Mouse (Mus musculus) inflammation-experienced regulatory T-cells, adult 6 months (primary cell): Measurements from ENCODE around the gene Insig1. TPM values are rescaled to one million over a fixed set of nuclear protein-coding genes. Genes with fewer than 3 reads are reported as not detected.

Experiments used
- ATAC-seq: one replicate; pipeline ENCODE4 v1.8.0; 2017
- polyA plus RNA-seq, 3 experiments: library from polyadenylated mRNA; unstranded; fragments of 100-300 nt; shearing (Covaris generic); gene quantifications; one replicate each; pipeline ENCODE4 v1.2.1; 2017

Insig1 gene
- polyA plus RNA-seq, 3 experiments from 2014 or later, result 22.3 to 43.4 (median 26.7) TPM

- ATAC-seq, result peak; percentile 89
These were observed 51.6 kb downstream of the Insig1 start for GRCm38 (mm10) chr5:28122491-28123454.

- ATAC-seq, result no peak
These were observed 52.3 kb downstream of the Insig1 start for GRCm38 (mm10) chr5:28123455-28123825.

GRCm38 (mm10) chr5:28124321-28125230, 53.4 kb downstream of the Insig1 start:
- ATAC-seq, result no peak

Other genes with a start within 250 kb of the Insig1 start
- gene Htr5a, start 229.2 kb upstream of the Insig1 start, polyA plus RNA-seq, result not detected
- not detected for gene En2, start 94.3 kb downstream of the Insig1 start, polyA plus RNA-seq
- gene Cnpy1, start 174.4 kb downstream of the Insig1 start, polyA plus RNA-seq, result not detected
- gene Rbm33, start 245.8 kb downstream of the Insig1 start, polyA plus RNA-seq, result 10 to 100 TPM in 2 of 3 experiments, 1 to 10 TPM in 1; 9.1 to 14.9 (median 13.9) TPM